Mouse (Mus musculus): ENCODE measurements around the gene Cfhr2.
"Not testable (repeated sequence)": the region's sequence is repeated elsewhere in the genome, so short reads cannot be mapped to it uniquely, and the experiment has no call there.

Gene Cfhr2

DNA sequence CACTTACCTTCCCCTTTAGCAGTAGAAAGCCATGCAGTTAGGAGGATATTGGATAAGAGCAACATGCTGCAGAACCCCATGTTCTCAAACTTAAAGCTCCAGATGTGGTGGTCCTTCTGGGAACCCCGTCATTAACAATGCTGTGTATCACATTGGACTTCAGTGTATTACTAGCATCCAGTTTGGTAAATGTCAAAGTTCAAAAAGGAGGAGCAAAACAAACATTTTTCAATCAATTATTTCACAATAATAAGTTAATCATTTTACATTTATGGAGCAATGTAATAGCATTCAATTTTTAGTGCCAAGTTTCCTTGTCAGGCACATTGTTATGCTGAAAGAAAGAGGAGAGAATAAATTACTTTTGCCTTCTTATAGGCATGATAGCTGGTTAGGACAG is at the start of gene Cfhr2:
TSS of gene Cfhr2 (minus strand) at position 155 of the 400 bp plus-strand sequence.
- no peak for DNase-seq (ENCODE audit: low read depth)

DNA sequence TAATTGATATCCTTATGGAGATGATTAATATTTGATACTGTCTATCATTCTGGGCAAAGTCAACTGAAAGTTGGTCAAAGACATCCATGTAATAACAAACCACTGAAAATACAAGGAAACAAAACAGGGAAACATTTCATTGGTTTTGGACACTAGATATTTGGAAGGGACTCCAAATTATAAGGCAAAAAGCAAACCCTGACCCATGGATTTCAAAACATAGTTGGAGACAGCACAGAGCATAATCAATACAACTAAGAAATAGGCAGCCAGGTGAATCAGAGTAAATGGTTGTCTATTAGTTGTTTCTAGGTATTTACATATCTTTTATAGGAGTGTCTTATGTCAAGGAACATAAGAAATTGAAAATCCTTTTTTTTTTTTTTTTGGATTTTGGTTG is 5.2 kb upstream of the Cfhr2 start:
- no peak for DNase-seq (ENCODE audit: low read depth)

DNA sequence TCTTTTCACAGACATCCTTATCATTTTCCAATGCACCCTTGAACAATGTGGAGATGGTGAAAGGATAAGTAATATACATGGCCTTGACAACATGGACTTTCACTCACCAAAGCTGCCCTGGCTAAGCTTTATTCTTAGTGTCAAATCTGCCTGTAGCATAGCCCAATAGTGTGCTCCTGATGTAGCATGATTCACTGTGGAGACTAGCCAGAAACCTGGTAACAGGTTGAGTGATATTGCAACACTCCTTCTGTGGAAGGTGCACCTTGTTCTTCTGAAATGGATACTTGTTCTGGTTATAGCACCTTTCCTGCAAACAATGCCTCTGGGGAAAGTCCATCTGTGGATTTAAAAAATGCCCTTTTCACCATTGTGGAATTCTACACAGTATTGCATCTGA is 1.7 kb upstream of the Cfhr2 start:
- no peak for DNase-seq (ENCODE audit: low read depth)

DNA sequence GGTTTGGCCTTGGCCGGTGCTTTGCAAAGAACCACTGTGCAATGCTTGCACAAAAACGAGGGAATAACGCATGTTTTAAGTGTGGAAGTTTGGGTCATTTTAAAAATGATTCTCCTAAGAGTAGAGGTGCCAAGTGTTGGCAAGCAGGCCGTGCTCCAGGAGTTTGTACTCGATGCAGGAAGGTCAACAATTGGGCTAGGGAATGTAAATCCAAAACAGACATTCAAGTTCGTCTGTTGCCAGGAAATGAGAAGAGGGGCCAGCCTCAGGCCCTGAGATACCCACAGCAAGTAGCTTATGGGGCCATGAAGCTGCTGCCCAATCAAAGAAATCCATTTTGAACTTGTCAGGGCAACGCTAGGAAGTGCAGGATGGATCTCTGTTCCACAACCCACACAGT is 18.8 kb downstream of the Cfhr2 start:
- DNase-seq (ENCODE audit: low read depth): no peak

DNA sequence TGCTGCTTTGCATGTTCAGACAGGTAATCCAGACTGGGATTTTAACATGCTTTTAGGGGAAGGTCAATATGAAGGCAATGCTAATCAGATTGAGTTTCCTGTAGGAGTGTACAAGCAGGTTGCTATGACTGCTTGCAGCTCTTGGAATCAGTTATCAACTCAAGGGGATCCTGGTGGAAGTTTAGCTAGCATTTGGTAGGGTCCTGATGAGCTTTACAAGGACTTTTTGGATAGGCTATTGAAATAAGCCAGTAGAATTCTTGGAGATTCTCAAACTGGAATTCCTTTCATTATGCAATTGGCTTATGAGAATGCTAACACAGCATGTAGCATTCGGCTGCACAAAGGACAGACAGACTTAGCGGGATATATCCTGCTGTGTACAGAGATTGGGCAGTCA is 19.2 kb downstream of the Cfhr2 start:
- no peak for DNase-seq (ENCODE audit: low read depth)

DNA sequence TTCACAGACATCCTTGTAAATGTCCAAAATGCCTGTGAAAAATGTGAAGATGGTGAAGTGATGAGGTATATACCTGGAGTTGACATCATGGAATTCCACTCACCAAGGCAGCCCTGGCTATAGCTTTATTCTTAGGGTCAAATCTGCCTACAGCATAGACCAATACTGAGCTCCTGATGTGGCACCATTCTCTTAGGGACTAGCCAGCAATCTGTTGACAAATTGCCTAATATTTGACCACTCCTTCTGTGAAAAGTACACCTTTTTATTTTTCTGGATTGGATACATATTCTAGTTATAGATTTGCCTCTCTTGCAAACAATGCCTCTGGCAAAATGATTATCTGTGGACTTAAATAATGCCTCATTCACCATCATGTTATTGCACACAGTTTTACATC is 49.9 kb downstream of the Cfhr2 start:
- no peak for DNase-seq (ENCODE audit: low read depth)

DNA sequence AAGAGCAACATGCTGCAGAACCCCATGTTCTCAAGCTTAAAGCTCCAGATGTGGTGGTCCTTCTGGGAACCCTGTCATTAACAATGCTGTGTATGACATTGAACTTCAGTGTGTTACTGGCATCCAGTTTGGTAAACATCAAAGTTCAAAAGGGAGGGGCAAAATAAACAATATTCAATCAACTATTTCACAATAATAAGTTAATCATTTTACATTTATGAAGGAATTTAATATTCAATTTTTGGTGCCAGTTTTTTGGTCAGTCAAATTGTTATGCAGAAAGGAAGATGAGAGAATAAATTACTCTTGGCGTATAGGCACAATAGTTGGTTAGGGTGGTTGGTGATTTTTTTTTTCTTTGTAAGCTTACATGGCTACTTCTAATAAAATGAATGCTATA is 77.4 kb downstream of the Cfhr2 start, which contains the start of gene Gm4788:
TSS of gene Gm4788 (minus strand) at position 101 of the 400 bp plus-strand sequence.
- no peak for DNase-seq (ENCODE audit: low read depth)

DNA sequence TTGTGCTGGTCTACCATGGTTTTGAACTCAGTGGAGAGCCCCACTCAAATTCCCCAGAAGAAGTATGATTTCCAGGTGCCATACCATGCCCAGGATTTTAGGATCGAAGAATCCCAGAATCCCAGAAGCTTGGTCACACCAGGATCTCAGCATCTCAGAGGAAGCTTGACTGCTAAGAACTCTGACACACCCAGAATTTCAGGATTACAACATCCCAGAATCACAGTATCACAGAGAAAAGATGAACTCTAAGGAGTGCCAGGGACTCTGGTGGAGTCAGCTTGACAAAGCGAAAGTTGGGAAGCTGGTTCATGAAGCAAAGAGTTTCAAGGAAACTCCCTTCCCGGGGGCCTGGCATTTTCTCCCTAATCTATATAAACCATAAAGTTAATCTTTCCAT is 88.6 kb downstream of the Cfhr2 start:
- DNase-seq (ENCODE audit: low read depth): not testable (repeated sequence)

Measured in fibroblast of lung, adult 2 months (primary cell).